ENCODE assay signal across 11 mouse cellular contexts in the genomic region with DNA sequence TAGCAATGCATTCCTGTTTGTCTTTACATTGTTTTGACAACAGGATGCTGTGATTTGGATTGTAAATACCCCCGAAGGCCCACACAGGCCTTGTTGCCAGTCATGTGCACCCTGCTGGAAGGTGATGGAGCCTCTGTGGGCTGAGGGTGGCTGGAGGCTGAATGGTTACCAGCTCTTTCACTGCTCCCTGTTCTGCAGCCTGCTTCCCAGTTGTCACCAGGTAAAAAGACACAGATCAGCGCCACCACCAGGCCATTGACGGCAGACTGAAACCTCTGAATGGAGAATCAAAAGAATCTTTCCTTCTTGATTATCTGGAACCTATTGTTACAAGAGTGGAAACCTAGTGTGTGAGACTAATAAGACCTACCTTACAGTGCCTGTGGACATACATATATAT. TPM values are rescaled to one million over a fixed set of nuclear protein-coding genes. Genes with fewer than 3 reads are reported as not detected.
DNase-seq lines count a peak whose midpoint lies in the region; ATAC-seq and TF ChIP-seq lines count a peak whose summit lies in the region.
"Had no signal": no experiment of that assay in that cellular context is flagged by ENCODE, and none has a peak within 500 bp of the region (broad histone marks: within the 10 kb centered on the region; RNA-seq: fewer than 3 reads in every experiment).

No protein-coding gene starts in this region.

- peak; percentile 47 for DNase-seq in thymus, postnatal 14 days
- no peak for DNase-seq in thymus, adult 18-20 months
- peak; percentile 22 to 30 for DNase-seq in thymus, postnatal 36 days
- DNase-seq in spleen, postnatal 4 days (ENCODE audit: low spot score in 2 of 2) = no peak
- DNase-seq in ovary, adult 18-20 months (ENCODE audit: low spot score) = no peak
- DNase-seq: right cerebral cortex, adult 18-20 months had no signal

- WGBS in intestine, postnatal 0 days = 43% methylated on average over 3 of the region's 3 CpGs
- WGBS in intestine, embryonic 16.5 days = 35% methylated on average over 3 of the region's 3 CpGs

- no peaks in the 10 kb centered on the region for H3K9me3 ChIP-seq in intestine, postnatal 0 days (ENCODE audit: control insufficient read depth)
- H3K9me3 ChIP-seq in intestine, embryonic 16.5 days (ENCODE audit: control insufficient read depth, low read length) = no peaks in the 10 kb centered on the region
- H3K9me3 ChIP-seq: heart, embryonic 15.5 days; midbrain, embryonic 12.5 days had no signal

- peak; percentile 61 for TF ChIP-seq CTCF in intestine, postnatal 0 days (IDR thresholded peaks at IDR 0.05; ENCODE audit: low read depth)
- TF ChIP-seq CTCF in bone marrow macrophage, adult 2 months (IDR thresholded peaks at IDR 0.05; ENCODE audit: low read depth, low read length) = peak; percentile 9; the same call in 1 of the 2 replicates

- H3K36me3 ChIP-seq in intestine, postnatal 0 days (ENCODE audit: control insufficient read depth, insufficient read depth) = no peaks in the 10 kb centered on the region
- no peaks in the 10 kb centered on the region for H3K36me3 ChIP-seq in intestine, embryonic 16.5 days (ENCODE audit: control insufficient read depth, insufficient read depth, low read length)
- H3K36me3 ChIP-seq: heart, embryonic 15.5 days; midbrain, embryonic 12.5 days had no signal

- H3K4me2 ChIP-seq in intestine, postnatal 0 days (replicated peaks; ENCODE audit: low read depth) = no peak overlapping the region
- no peak overlapping the region for H3K4me2 ChIP-seq in intestine, embryonic 16.5 days (ENCODE audit: low read depth, low read length)
- H3K4me2 ChIP-seq: heart, embryonic 15.5 days; midbrain, embryonic 12.5 days had no signal

- H3K4me1 ChIP-seq in intestine, postnatal 0 days (replicated peaks; ENCODE audit: control insufficient read depth, insufficient read depth, low read length) = no peaks in the 10 kb centered on the region
- peaks cover 8% of the 10 kb centered on the region; the same call in 1 of the 2 replicates for H3K4me1 ChIP-seq in intestine, embryonic 16.5 days (ENCODE audit: control insufficient read depth, insufficient read depth, low read length)
- H3K4me1 ChIP-seq in bone marrow macrophage, adult 2 months (ENCODE audit: control insufficient read depth, insufficient read depth, low read length) = peaks cover 8% of the 10 kb centered on the region
- H3K4me1 ChIP-seq: midbrain, embryonic 12.5 days had no signal

- no peak overlapping the region for H3K27ac ChIP-seq in intestine, postnatal 0 days (ENCODE audit: low read depth, low read length)
- no peak overlapping the region for H3K27ac ChIP-seq in intestine, embryonic 16.5 days (ENCODE audit: low read length)
- H3K27ac ChIP-seq in bone marrow macrophage, adult 2 months (ENCODE audit: insufficient read depth, low read depth, low read length) = no peak overlapping the region
- H3K27ac ChIP-seq: heart, embryonic 15.5 days; midbrain, embryonic 12.5 days had no signal

- no peak for TF ChIP-seq POLR2A in bone marrow macrophage, adult 2 months (IDR thresholded peaks at IDR 0.05; ENCODE audit: borderline replicate concordance, low read depth, low read length)

- ATAC-seq in intestine, postnatal 0 days = no peak
- no peak for ATAC-seq in intestine, embryonic 16.5 days

- H3K27me3 ChIP-seq in intestine, postnatal 0 days (replicated peaks; ENCODE audit: control insufficient read depth, insufficient read depth, low read length) = no peaks in the 10 kb centered on the region
- no peaks in the 10 kb centered on the region for H3K27me3 ChIP-seq in intestine, embryonic 16.5 days (replicated peaks; ENCODE audit: control insufficient read depth, insufficient read depth, low read length)
- H3K27me3 ChIP-seq: heart, embryonic 15.5 days; midbrain, embryonic 12.5 days had no signal

- no peak overlapping the region for H3K9ac ChIP-seq in intestine, postnatal 0 days (ENCODE audit: low read depth, low read length)
- H3K9ac ChIP-seq in intestine, embryonic 16.5 days (ENCODE audit: low read depth, low read length) = no peak overlapping the region
- H3K9ac ChIP-seq: heart, embryonic 15.5 days; midbrain, embryonic 12.5 days had no signal

- no peak overlapping the region for H3K4me3 ChIP-seq in intestine, postnatal 0 days (ENCODE audit: low read depth, low read length)
- no peak overlapping the region for H3K4me3 ChIP-seq in intestine, embryonic 16.5 days (ENCODE audit: low read length)
- no peak overlapping the region for H3K4me3 ChIP-seq in bone marrow macrophage, adult 2 months (ENCODE audit: insufficient read depth, low read length)
- H3K4me3 ChIP-seq: heart, embryonic 15.5 days; midbrain, embryonic 12.5 days had no signal

RNA-seq across cellular contexts. Expression of a gene that starts 15.1 kb away (rescaled TPM):
- polyA plus RNA-seq in intestine, postnatal 0 days (2015; fragmentation: Nextera tagmentation; extraction: Ambion mirVana) = 1.6 TPM in 2 replicates
- polyA plus RNA-seq in intestine, embryonic 16.5 days (2015; fragmentation: Nextera tagmentation; extraction: Ambion mirVana) = 4.3 and 4.4 TPM in 2 replicates
- 1.2 and 1.8 TPM in 2 replicates for polyA plus RNA-seq in bone marrow macrophage, adult 2 months (2012; ENCODE audit: insufficient read depth, insufficient read length, missing spikeins)

Comparison
In these comparisons a context has a peak if more than half of its experiments do, and no peak if none do; other contexts are left out.
1. DNase-seq: peak in thymus, postnatal 14 days (single experiment) and thymus, postnatal 36 days (2 of 2); none in thymus, adult 18-20 months (0 of 2), spleen, postnatal 4 days (0 of 2) and ovary, adult 18-20 months (single experiment).